Mouse (Mus musculus) hindbrain, postnatal 0 days (tissue): ENCODE results near the gene Fras1. TPM values are rescaled to one million over a fixed set of nuclear protein-coding genes. Genes with fewer than 3 reads are reported as not detected.

Experiments
- ATAC-seq: fragments of 200-750 bp; cut with Nextera tagmentation; 2 replicates; pipeline ENCODE4 v1.8.0; 2017; ENCODE audit warnings: mild to moderate bottlenecking, moderate TSS enrichment, moderate library complexity
- DNase-seq: peaks from one replicate; pipeline ENCODE4 v3.0.0-alpha.2; 2015; ENCODE audit warnings: low spot score
- H3K27ac ChIP-seq: fragments of 300-500 bp; sonication (generic); 2 replicates; pipeline ENCODE4 v1.5.1; 2014; ENCODE audit warnings: mild to moderate bottlenecking
- H3K27me3 ChIP-seq: fragments of 300-500 bp; sonication (generic); 2 replicates; pipeline ENCODE4 v1.6.1; 2014; ENCODE audit warnings: low read length, mixed read lengths; ENCODE audit not compliant: insufficient read depth
- H3K36me3 ChIP-seq: fragments of 300-500 bp; sonication (generic); 2 replicates; pipeline ENCODE4 v1.6.1; 2014; ENCODE audit warnings: low read length, mixed read lengths; ENCODE audit not compliant: insufficient read depth
- H3K4me1 ChIP-seq: fragments of 300-500 bp; sonication (generic); 2 replicates; pipeline ENCODE4 v1.6.1; 2014; ENCODE audit warnings: antibody characterized with exemption, low read length, mixed read lengths; ENCODE audit not compliant: insufficient read depth
- H3K4me2 ChIP-seq: fragments of 300-500 bp; sonication (generic); 2 replicates; pipeline ENCODE4 v1.6.1; 2014; ENCODE audit warnings: low read depth, mild to moderate bottlenecking, low read length, moderate library complexity, mixed read lengths
- H3K4me3 ChIP-seq: fragments of 300-500 bp; sonication (generic); 2 replicates; pipeline ENCODE4 v1.5.1; 2014; ENCODE audit warnings: low read length
- H3K9ac ChIP-seq: fragments of 300-500 bp; sonication (generic); replicated peaks from 2 replicates; pipeline ENCODE4 v1.6.1; 2014; ENCODE audit warnings: mild to moderate bottlenecking, low read length, moderate library complexity, mixed read lengths
- H3K9me3 ChIP-seq: fragments of 300-500 bp; sonication (generic); 2 replicates; pipeline ENCODE4 v1.6.1; 2016; ENCODE audit warnings: low read length, mixed read lengths
- CTCF ChIP-seq: IDR thresholded peaks from 2 replicates; pipeline ENCODE4 v1.5.1; 2016; ENCODE audit warnings: antibody characterized with exemption, control low read depth, low read depth
- WGBS: fragments of 180-500 bp; shearing (Covaris S2); extraction: QIAGEN DNeasy Blood & Tissue Kit; methylation state at CpG from one replicate; pipeline ENCODE4 v1.1.7; 2014; 5-methylcytosine and 5-hydroxymethylcytosine counted together
- polyA plus RNA-seq: library from polyadenylated mRNA; unstranded; fragments of >200 nt; fragmentation: Nextera tagmentation; extraction: Ambion mirVana; gene quantifications from 2 replicates; pipeline ENCODE4 v1.2.1, GENCODE M21; 2015
- total RNA-seq: library from RNA; depleted of rRNA; stranded (reverse); fragments of >200 nt; gene quantifications from 2 replicates; pipeline ENCODE4 v1.2.3, GENCODE M21; 2014; rRNA removed

Fras1 gene
- 10.1 and 15.3 TPM in 2 replicates for total RNA-seq
- polyA plus RNA-seq, result 2.9 and 3.9 TPM in 2 replicates

GRCm38 (mm10) chr5:96373567-96373985 lies at the start of gene Fras1:
Gene Fras1 (plus strand): TSS chr5:96373955.
- WGBS, result under 1% methylated on average over 16 of the region's 16 CpGs
- Histone ChIP-seq H3K4me3 (peak within 1 kb of the TSS; percentile 55), H3K27me3 (no peaks in the 10 kb centered on the region), H3K4me2 (peak within 1 kb of the TSS; percentile 94), H3K27ac (peak within 1 kb of the TSS; percentile 50; the same call in 1 of the 2 replicates), H3K9ac (peak within 1 kb of the TSS; percentile 51), H3K9me3 (no peaks in the 10 kb centered on the region), H3K36me3 (no peaks in the 10 kb centered on the region), H3K4me1 (peaks cover 4% of the 10 kb centered on the region; the same call in 1 of the 2 replicates)
- no peak for TF ChIP-seq CTCF
- DNase-seq, result peak; percentile 72
- no peak; the same call in 1 of the 2 replicates for ATAC-seq

GRCm38 (mm10) chr5:96331048-96331737 lies 42.6 kb upstream of the Fras1 start:
- no peaks in the 10 kb centered on the region for H3K4me1 ChIP-seq
- no peak for ATAC-seq
- no peaks in the 10 kb centered on the region for H3K9me3 ChIP-seq
- no peaks in the 10 kb centered on the region for H3K36me3 ChIP-seq
- H3K4me2 ChIP-seq, result no peak overlapping the region
- no peak overlapping the region for H3K9ac ChIP-seq
- no peaks in the 10 kb centered on the region for H3K27me3 ChIP-seq
- 90% methylated on average over 25 of the region's 25 CpGs for WGBS
- no peak overlapping the region for H3K4me3 ChIP-seq
- no peak for TF ChIP-seq CTCF
- DNase-seq, result no peak
- H3K27ac ChIP-seq, result no peak overlapping the region

- no peaks in the 10 kb centered on the region for H3K4me1 ChIP-seq
- H3K27me3 ChIP-seq, result no peaks in the 10 kb centered on the region
- no peaks in the 10 kb centered on the region for H3K9me3 ChIP-seq
- no peak overlapping the region for H3K9ac ChIP-seq
- H3K4me3 ChIP-seq, result no peak overlapping the region
- DNase-seq (no peak), ATAC-seq (no peak)
- WGBS, result 83% methylated on average over 5 of the region's 5 CpGs
- no peak overlapping the region for H3K4me2 ChIP-seq
- TF ChIP-seq CTCF, result no peak
- H3K36me3 ChIP-seq, result no peaks in the 10 kb centered on the region
- H3K27ac ChIP-seq, result no peak overlapping the region
These were observed 42.1 kb upstream of the Fras1 start for GRCm38 (mm10) chr5:96331738-96332070.

- no peak for ATAC-seq
- peak; percentile 63 for DNase-seq
- Histone ChIP-seq H3K27ac (no peak overlapping the region), H3K9me3 (no peaks in the 10 kb centered on the region), H3K27me3 (no peaks in the 10 kb centered on the region), H3K36me3 (no peaks in the 10 kb centered on the region), H3K9ac (no peak overlapping the region), H3K4me2 (no peak overlapping the region), H3K4me1 (no peaks in the 10 kb centered on the region), H3K4me3 (no peak overlapping the region)
- WGBS, result 77% methylated on average over 3 of the region's 3 CpGs
- peak; percentile 74 for TF ChIP-seq CTCF
These were observed 39.8 kb upstream of the Fras1 start for GRCm38 (mm10) chr5:96333963-96334362.

- no peak for TF ChIP-seq CTCF
- Histone ChIP-seq H3K9me3 (no peaks in the 10 kb centered on the region), H3K27ac (no peak overlapping the region), H3K36me3 (no peaks in the 10 kb centered on the region), H3K9ac (no peak overlapping the region), H3K4me1 (no peaks in the 10 kb centered on the region), H3K4me3 (no peak overlapping the region), H3K4me2 (no peak overlapping the region), H3K27me3 (no peaks in the 10 kb centered on the region)
- 94% methylated on average over 6 of the region's 6 CpGs for WGBS
- ATAC-seq (no peak), DNase-seq (no peak)
These were observed 33.2 kb upstream of the Fras1 start for GRCm38 (mm10) chr5:96340564-96340963.

- Histone ChIP-seq H3K27ac (no peak overlapping the region), H3K4me2 (no peak overlapping the region), H3K4me1 (no peaks in the 10 kb centered on the region), H3K27me3 (no peaks in the 10 kb centered on the region), H3K36me3 (no peaks in the 10 kb centered on the region), H3K4me3 (no peak overlapping the region), H3K9me3 (no peaks in the 10 kb centered on the region), H3K9ac (no peak overlapping the region)
- no peak for TF ChIP-seq CTCF
- ATAC-seq (no peak), DNase-seq (no peak)
- WGBS, result 52% methylated on average over 2 of the region's 2 CpGs
These were observed 28.8 kb upstream of the Fras1 start for GRCm38 (mm10) chr5:96344983-96345382.

GRCm38 (mm10) chr5:96351963-96352362 lies 21.8 kb upstream of the Fras1 start:
- Histone ChIP-seq H3K27ac (no peak overlapping the region), H3K4me1 (no peaks in the 10 kb centered on the region), H3K4me3 (no peak overlapping the region), H3K9me3 (no peaks in the 10 kb centered on the region), H3K36me3 (no peaks in the 10 kb centered on the region), H3K27me3 (no peaks in the 10 kb centered on the region), H3K4me2 (no peak overlapping the region), H3K9ac (no peak overlapping the region)
- DNase-seq (no peak), ATAC-seq (no peak)
- TF ChIP-seq CTCF, result peak; percentile 43
